ENCODE assay signal across 18 mouse cellular contexts in genomic region chr8:83141358-83141757, GRCm38 (mm10). TPM values are rescaled to one million over a fixed set of nuclear protein-coding genes. Genes with fewer than 3 reads are reported as not detected.
A peak's percentile ranks its signal among the peaks of the same experiment; 100 is the strongest.
DNase-seq lines count a peak whose midpoint lies in the region; ATAC-seq and TF ChIP-seq lines count a peak whose summit lies in the region.
"Had no signal": no experiment of that assay in that cellular context is flagged by ENCODE, and none has a peak within 500 bp of the region (broad histone marks: within the 10 kb centered on the region; RNA-seq: fewer than 3 reads in every experiment).

No protein-coding gene starts in this region.

- dilution Hi-C loops in CH12.LX (cut with MboI; ENCODE audit: extremely low pct_ligation_motif_present, extremely low pct_unique_long_range_greater_than_20kb, low sequenced_read_pairs), result no loop called here

- no peak overlapping the region for H3K27ac ChIP-seq in liver, adult 2 months (replicated peaks; ENCODE audit: insufficient read depth, low read depth, low read length)
- peak overlapping the region; percentile 85 for H3K27ac ChIP-seq in CH12.LX (ENCODE audit: insufficient read depth, low read depth)
- H3K27ac ChIP-seq in kidney, adult 2 months (ENCODE audit: insufficient read depth, low read depth, low read length), result no peak overlapping the region
- H3K27ac ChIP-seq: heart, embryonic 15.5 days; limb, embryonic 12.5 days; midbrain, embryonic 13.5 days; neural tube, embryonic 12.5 days had no signal

- ATAC-seq in hematopoietic stem cell, adult 5-6 weeks (replicated peaks in 1 of 2; ENCODE audit: insufficient read depth in 1 of 2, low FRiP score in 2 of 2, low TSS enrichment in 1 of 2, low read depth in 1 of 2, poor library complexity in 2 of 2, severe bottlenecking in 2 of 2), result peak; percentile 20 to 59; a peak in 2 of 4 replicates
- ATAC-seq in cerebellum, adult (ENCODE audit: insufficient number of reproducible peaks, low FRiP score, low TSS enrichment), result no peak
- no peak for ATAC-seq in activated CD4-positive, CD25-positive, alpha-beta regulatory T cell, adult 4 months
- ATAC-seq: CD4-positive, CD25-positive, alpha-beta regulatory T cell, adult 4 months; forebrain, postnatal 0 days; hindbrain, embryonic 16.5 days; midbrain, embryonic 13.5 days had no signal

- H3K4me2 ChIP-seq in CH12.LX (ENCODE audit: insufficient read depth, low read depth, poor library complexity, severe bottlenecking), result peak overlapping the region; percentile 62
- H3K4me2 ChIP-seq: heart, embryonic 15.5 days; limb, embryonic 12.5 days; midbrain, embryonic 13.5 days; neural tube, embryonic 12.5 days had no signal

- TF ChIP-seq EP300 in CH12.LX (IDR thresholded peaks at IDR 0.05; ENCODE audit: low read length), result peak; percentile 95

- no peak for TF ChIP-seq CTCF in liver, adult 2 months (IDR thresholded peaks at IDR 0.05; ENCODE audit: low read depth, low read length)
- no peak for TF ChIP-seq CTCF in CH12.LX (conservative IDR thresholded peaks at IDR 0.05 in 1 of 2, IDR thresholded peaks at IDR 0.05 in 1 of 2; ENCODE audit: low read depth in 2 of 2, low read length in 2 of 2)
- TF ChIP-seq CTCF in kidney, adult 2 months (conservative IDR thresholded peaks at IDR 0.05; ENCODE audit: insufficient read depth, insufficient read length, low read depth, low read length), result no peak

- H3K9me3 ChIP-seq in CH12.LX (replicated peaks; ENCODE audit: low read length), result peaks cover 7% of the 10 kb centered on the region
- H3K9me3 ChIP-seq in megakaryocyte, embryonic 14.5 days, result no peaks in the 10 kb centered on the region
- H3K9me3 ChIP-seq: heart, embryonic 15.5 days; limb, embryonic 12.5 days; midbrain, embryonic 13.5 days; neural tube, embryonic 12.5 days had no signal

- H3K27me3 ChIP-seq in liver, adult 2 months (ENCODE audit: control insufficient read depth, insufficient read depth, low read length), result no peaks in the 10 kb centered on the region
- H3K27me3 ChIP-seq in CH12.LX (replicated peaks), result no peaks in the 10 kb centered on the region
- H3K27me3 ChIP-seq in megakaryocyte, embryonic 14.5 days (replicated peaks), result no peaks in the 10 kb centered on the region
- H3K27me3 ChIP-seq in kidney, adult 2 months (replicated peaks; ENCODE audit: control insufficient read depth, insufficient read depth, low read length), result no peaks in the 10 kb centered on the region
- H3K27me3 ChIP-seq: heart, embryonic 15.5 days; limb, embryonic 12.5 days; midbrain, embryonic 13.5 days; neural tube, embryonic 12.5 days had no signal

- peak; percentile 21 for DNase-seq in liver, adult 2 months (ENCODE audit: extremely low read depth, low read depth, low spot score)
- DNase-seq in liver (no peak), CH12.LX (ENCODE audit: extremely low read depth) (peak; percentile 74)
- no peak for DNase-seq in kidney, adult 2 months
- DNase-seq: forebrain, postnatal 0 days; gastrocnemius, postnatal 14 days; right cerebral cortex, postnatal 25 days; thymus, postnatal 4 days had no signal

- no peak overlapping the region for H3K4me3 ChIP-seq in liver, adult 2 months (ENCODE audit: insufficient read depth, low read depth, low read length)
- H3K4me3 ChIP-seq in CH12.LX (replicated peaks in 1 of 3; ENCODE audit: low read depth in 2 of 3, low read length in 2 of 3, poor library complexity in 1 of 3), result peak overlapping the region in 2 of 3 experiments; percentile 4 to 21
- H3K4me3 ChIP-seq in megakaryocyte, embryonic 14.5 days (replicated peaks), result peak overlapping the region; percentile 69
- no peak overlapping the region for H3K4me3 ChIP-seq in kidney, adult 2 months (ENCODE audit: insufficient read depth, low read depth, low read length)
- H3K4me3 ChIP-seq: heart, embryonic 15.5 days; limb, embryonic 12.5 days; midbrain, embryonic 13.5 days; neural tube, embryonic 12.5 days had no signal

- no peak overlapping the region for H3K9ac ChIP-seq in liver, adult 2 months (ENCODE audit: low read depth, low read length)
- peak overlapping the region; percentile 41 for H3K9ac ChIP-seq in CH12.LX (ENCODE audit: insufficient read depth, low read depth)
- H3K9ac ChIP-seq: forebrain, postnatal 0 days; heart, embryonic 15.5 days; limb, embryonic 12.5 days; midbrain, embryonic 13.5 days; neural tube, embryonic 12.5 days had no signal

- H3K79me2 ChIP-seq in liver, adult 2 months (ENCODE audit: control insufficient read depth, insufficient read depth, low read length), result no peaks in the 10 kb centered on the region
- H3K79me2 ChIP-seq in CH12.LX (replicated peaks; ENCODE audit: control insufficient read depth, extremely low read depth, insufficient read depth, poor library complexity, severe bottlenecking), result no peaks in the 10 kb centered on the region

- no peak; the same call in 1 of the 2 replicates for TF ChIP-seq RAD21 in CH12.LX (IDR thresholded peaks at IDR 0.05; ENCODE audit: low read depth, low read length)

- 69% methylated on average over 5 of the region's 5 CpGs for WGBS in liver, adult 2 months
- WGBS in kidney, adult 2 months, result 47% methylated on average over 5 of the region's 5 CpGs

- TF ChIP-seq POLR2A in liver, adult 2 months (IDR thresholded peaks at IDR 0.05; ENCODE audit: extremely low read depth, insufficient read depth, low read length), result no peak
- peak; percentile 38 for TF ChIP-seq POLR2A in CH12.LX (IDR thresholded peaks at IDR 0.05; ENCODE audit: low read depth, low read length)
- no peak for TF ChIP-seq POLR2A in kidney, adult 2 months (IDR thresholded peaks at IDR 0.05; ENCODE audit: low read depth, low read length)

- H3K36me3 ChIP-seq in liver, adult 2 months (ENCODE audit: control insufficient read depth, insufficient read depth, low read length), result no peaks in the 10 kb centered on the region
- H3K36me3 ChIP-seq in CH12.LX (replicated peaks in 1 of 2; ENCODE audit: control insufficient read depth in 1 of 2, insufficient read depth in 1 of 2, low read length in 1 of 2), result no peaks in the 10 kb centered on the region
- H3K36me3 ChIP-seq in megakaryocyte, embryonic 14.5 days (replicated peaks; ENCODE audit: low read length), result no peaks in the 10 kb centered on the region
- no peaks in the 10 kb centered on the region for H3K36me3 ChIP-seq in kidney, adult 2 months (ENCODE audit: control insufficient read depth, insufficient read depth, low read length)
- H3K36me3 ChIP-seq: heart, embryonic 15.5 days; limb, embryonic 12.5 days; midbrain, embryonic 13.5 days; neural tube, embryonic 12.5 days had no signal

- no peaks in the 10 kb centered on the region for H3K4me1 ChIP-seq in liver, adult 2 months (ENCODE audit: control insufficient read depth, insufficient read depth, low read length)
- peaks cover 15 to 44% of the 10 kb centered on the region in 2 experiments for H3K4me1 ChIP-seq in CH12.LX (ENCODE audit: control insufficient read depth in 1 of 2, insufficient read depth in 2 of 2)
- H3K4me1 ChIP-seq in megakaryocyte, embryonic 14.5 days, result peaks cover 26% of the 10 kb centered on the region
- H3K4me1 ChIP-seq in kidney, adult 2 months (ENCODE audit: control insufficient read depth, insufficient read depth, low read length), result no peaks in the 10 kb centered on the region
- H3K4me1 ChIP-seq: heart, embryonic 15.5 days; limb, embryonic 12.5 days; midbrain, embryonic 13.5 days; neural tube, embryonic 12.5 days had no signal

- in situ Hi-C loops in CH12.LX (cut with MboI; ENCODE audit: low pct_ligation_motif_present, low pct_unique_long_range_greater_than_20kb, low sequenced_read_pairs), result no loop called here

TF ChIP-seq in CH12.LX, 34 proteins besides CTCF, POLR2A, EP300 and RAD21 (continues in another document):
- TF ChIP-seq UBTF (IDR thresholded peaks at IDR 0.05; ENCODE audit: low read depth, low read length), result no peak
- peak; percentile 40; the same call in 1 of the 2 replicates for TF ChIP-seq MXI1 (IDR thresholded peaks at IDR 0.05; ENCODE audit: low read depth, low read length)
- no peak for TF ChIP-seq ZNF384 (IDR thresholded peaks at IDR 0.05; ENCODE audit: low read depth, low read length)
- peak; percentile 49; the same call in 1 of the 2 replicates for TF ChIP-seq JUN (IDR thresholded peaks at IDR 0.05; ENCODE audit: insufficient read depth, low read depth, low read length)
- TF ChIP-seq SMC3 (IDR thresholded peaks at IDR 0.05; ENCODE audit: low read depth, low read length), result no peak; the same call in 1 of the 2 replicates
- TF ChIP-seq ELF1 (IDR thresholded peaks at IDR 0.05; ENCODE audit: low read depth, low read length), result peak; percentile 52
- TF ChIP-seq MAZ (IDR thresholded peaks at IDR 0.05; ENCODE audit: low read depth, low read length), result peak; percentile 72; the same call in 1 of the 2 replicates
- peak; percentile 71 for TF ChIP-seq ETS1 (conservative IDR thresholded peaks at IDR 0.05; ENCODE audit: low read depth, low read length)
- TF ChIP-seq USF2 (conservative IDR thresholded peaks at IDR 0.05; ENCODE audit: low read depth, low read length), result no peak
- 0 out of 2 replicates have a peak, but pooled peaks have one; percentile 26 for TF ChIP-seq NELFE (IDR thresholded peaks at IDR 0.05; ENCODE audit: low read depth, low read length)
- TF ChIP-seq CHD1 (IDR thresholded peaks at IDR 0.05; ENCODE audit: low read depth, low read length), result 0 out of 2 replicates have a peak, but pooled peaks have one; percentile 52
- TF ChIP-seq BHLHE40 (IDR thresholded peaks at IDR 0.05; ENCODE audit: low read depth, low read length), result peak; percentile 72

RNA-seq across cellular contexts. Expression of gene Tbc1d9, which starts 23.8 kb away (rescaled TPM):
- total RNA-seq in liver, adult 2 months (2014; rRNA removed), result 1.6 and 2.2 TPM in 2 replicates
- 0.25 and 0.62 TPM in 2 replicates for polyA plus RNA-seq in liver, adult 2 months (2012; rRNA removed)
- total RNA-seq in CH12.LX (2012; rRNA removed) (4.3 and 5.0 TPM in 2 replicates), CH12.LX (2014; rRNA removed) (0.69 and 1.6 TPM in 2 replicates)
- 0.71 and 1.3 TPM in 2 replicates for polyA plus RNA-seq in CH12.LX (2012; ENCODE audit: insufficient read length, low read depth)
- 7.6 and 16.9 TPM in 2 replicates for total RNA-seq in hematopoietic stem cell, adult 5-6 weeks (2017)
- polyA plus RNA-seq in megakaryocyte, embryonic 14.5 days (2012; ENCODE audit: insufficient read depth, low replicate concordance), result 0.45 TPM in 1 of 2 replicates, not detected in the other
- 3.8 and 5.1 TPM in 2 replicates for polyA plus RNA-seq in kidney, adult 2 months (2012; rRNA removed)
- polyA plus RNA-seq in activated CD4-positive, CD25-positive, alpha-beta regulatory T cell, adult 4 months (2017; shearing (Covaris generic)), result under 1 TPM in 1 of 2 experiments, not detected in 1; 0.23 TPM

RNA-seq across cellular contexts. Expression of gene Gm10645, which starts 24.6 kb away (rescaled TPM):
- not detected in 2 replicates for total RNA-seq in liver, adult 2 months (2014; rRNA removed)
- 0.13 TPM in 1 of 2 replicates, not detected in the other for polyA plus RNA-seq in liver, adult 2 months (2012; rRNA removed)
- total RNA-seq in CH12.LX (2012; rRNA removed) (0.81 and 0.88 TPM in 2 replicates), CH12.LX (2014; rRNA removed) (not detected in 2 replicates)
- not detected in 2 replicates for polyA plus RNA-seq in CH12.LX (2012; ENCODE audit: insufficient read length, low read depth)
- total RNA-seq in hematopoietic stem cell, adult 5-6 weeks (2017), result 0.56 and 2.2 TPM in 2 replicates
- not detected in 2 replicates for polyA plus RNA-seq in megakaryocyte, embryonic 14.5 days (2012; ENCODE audit: insufficient read depth, low replicate concordance)
- polyA plus RNA-seq in kidney, adult 2 months (2012; rRNA removed), result 0.19 and 0.25 TPM in 2 replicates
- polyA plus RNA-seq in activated CD4-positive, CD25-positive, alpha-beta regulatory T cell, adult 4 months (2017; shearing (Covaris generic)), result not detected
- total RNA-seq: gastrocnemius, postnatal 14 days had no signal
- polyA plus RNA-seq: CD4-positive, CD25-positive, alpha-beta regulatory T cell, adult 4 months had no signal

Comparison
In these comparisons a context has a peak if more than half of its experiments do, and no peak if none do; other contexts are left out.
1. DNase-seq: peak in liver, adult 2 months (single experiment) and CH12.LX (single experiment); none in liver (single experiment) and kidney, adult 2 months (single experiment).
2. H3K4me3 ChIP-seq: peak in CH12.LX (2 of 3) and megakaryocyte, embryonic 14.5 days (single experiment); none in liver, adult 2 months (single experiment) and kidney, adult 2 months (single experiment).
3. ATAC-seq: peak in hematopoietic stem cell, adult 5-6 weeks (2 of 2); none in cerebellum, adult (single experiment) and activated CD4-positive, CD25-positive, alpha-beta regulatory T cell, adult 4 months (single experiment).